Mouse (Mus musculus) 3T3-L1 (cell line): ENCODE data around the gene Ceacam19.

Source experiments
- DNase-seq: peaks from one replicate; pipeline ENCODE4 v3.0.0-alpha.2; 2015; ENCODE audit warnings: low read depth, low spot score

The Ceacam19 gene

GRCm38 (mm10) chr7:19880754-19881153 lies 7.0 kb downstream of the Ceacam19 start:
- no peak for DNase-seq

DNA sequence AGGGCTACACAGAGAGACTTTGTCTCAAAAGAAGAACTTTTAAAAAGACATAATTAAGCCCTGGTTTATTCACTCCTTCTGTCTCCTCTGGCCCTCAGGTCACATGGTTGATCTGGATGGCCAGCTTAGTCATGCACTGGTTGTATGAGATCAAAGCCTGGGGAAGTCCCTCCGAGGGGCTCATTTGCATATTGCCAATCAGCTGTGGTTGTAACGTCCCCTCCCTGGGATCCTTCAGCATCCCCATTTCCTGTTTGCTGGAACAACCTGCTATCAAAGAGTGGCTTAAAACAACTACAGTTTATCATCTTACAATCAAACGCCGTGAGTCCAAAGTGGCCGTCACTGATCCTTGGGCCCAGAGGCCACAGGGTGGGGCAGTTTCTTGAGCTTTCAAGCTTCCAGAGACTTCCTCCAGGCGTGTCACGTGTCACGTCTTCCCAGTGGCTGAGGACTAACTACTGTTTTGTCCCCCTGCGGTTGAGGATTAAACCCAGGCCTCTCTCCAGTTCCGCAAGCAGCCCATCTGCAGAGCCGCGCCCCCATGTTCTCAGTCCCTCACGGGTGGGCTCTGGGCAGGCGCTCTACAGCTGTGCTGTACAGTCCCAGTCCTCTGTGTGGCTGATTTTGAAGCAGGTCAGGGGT lies 10.9 kb downstream of the Ceacam19 start:
- peak; percentile 53 for DNase-seq

- DNase-seq: peak; percentile 70
Observed at GRCm38 (mm10) chr7:19875948-19876682, 11.7 kb downstream of the Ceacam19 start.

GRCm38 (mm10) chr7:19871943-19872601 lies 15.7 kb downstream of the Ceacam19 start:
- DNase-seq: peak; percentile 49

DNA sequence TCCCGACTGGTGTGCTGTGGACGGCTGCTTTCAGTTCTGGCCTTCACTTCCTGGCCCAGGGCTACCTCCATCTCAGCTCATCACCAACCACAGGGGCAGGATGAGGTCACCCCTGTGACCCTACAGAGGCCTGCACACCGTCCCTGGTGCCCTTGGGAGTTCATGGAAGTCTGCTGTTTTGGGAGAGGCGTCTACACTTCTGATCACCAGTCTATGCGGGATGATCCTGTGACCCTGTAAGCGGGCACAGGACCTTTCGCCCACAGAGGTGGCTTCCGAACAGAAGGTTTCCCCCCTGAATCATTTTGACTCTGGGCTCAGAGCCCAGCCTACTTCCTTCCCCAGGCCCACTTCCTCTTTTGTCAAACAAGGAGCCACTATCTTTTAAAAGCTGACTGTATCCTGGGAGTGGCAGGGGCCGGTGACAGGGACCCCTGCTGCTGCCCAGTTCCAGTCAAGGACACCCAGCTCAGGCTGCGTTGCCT lies 16.6 kb downstream of the Ceacam19 start:
- no peak for DNase-seq

GRCm38 (mm10) chr7:19867751-19868399 lies 19.9 kb downstream of the Ceacam19 start:
- DNase-seq: no peak

DNA sequence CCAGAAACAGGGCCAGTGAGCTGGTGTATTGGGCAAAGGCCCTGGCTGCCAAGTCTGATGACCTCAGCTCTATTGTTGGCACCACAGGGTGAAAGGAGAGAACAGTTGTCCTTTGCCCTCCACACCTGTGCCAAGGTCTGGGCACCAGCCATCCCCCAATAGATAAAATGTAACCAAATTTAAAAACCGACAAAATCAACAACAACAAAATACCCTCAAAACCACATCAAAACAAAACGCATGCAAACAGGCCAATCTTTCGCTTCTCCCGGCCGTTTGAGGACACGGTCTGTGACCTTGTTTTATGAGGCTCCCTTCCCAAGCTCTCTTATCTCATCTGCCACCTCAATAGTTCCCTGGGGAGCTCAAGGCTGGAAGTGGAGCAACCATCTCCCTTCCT lies 21.3 kb downstream of the Ceacam19 start:
- DNase-seq: no peak

- DNase-seq: no peak
Observed at GRCm38 (mm10) chr7:19865246-19866036, 22.3 kb downstream of the Ceacam19 start.

DNA sequence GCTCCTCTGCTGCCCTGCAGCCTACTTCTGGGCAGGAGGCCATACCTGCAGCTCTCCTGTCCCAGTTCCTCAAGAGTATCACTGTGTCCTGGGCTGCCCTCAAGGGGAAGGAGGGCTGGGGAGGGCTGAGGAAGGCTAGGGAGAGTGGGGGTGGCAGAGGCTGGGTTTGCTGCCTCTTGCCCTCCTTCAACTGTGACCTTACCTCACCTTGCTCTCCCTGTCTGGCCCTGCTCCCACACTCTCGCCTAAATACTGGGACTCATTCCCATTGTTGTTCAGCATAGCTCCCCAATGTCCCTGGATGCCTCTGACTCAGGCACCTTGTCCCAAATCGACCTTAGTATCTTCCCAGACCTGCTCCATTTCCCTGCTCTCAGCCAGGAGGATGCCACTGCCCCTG lies 23.5 kb downstream of the Ceacam19 start:
- DNase-seq: no peak

DNA sequence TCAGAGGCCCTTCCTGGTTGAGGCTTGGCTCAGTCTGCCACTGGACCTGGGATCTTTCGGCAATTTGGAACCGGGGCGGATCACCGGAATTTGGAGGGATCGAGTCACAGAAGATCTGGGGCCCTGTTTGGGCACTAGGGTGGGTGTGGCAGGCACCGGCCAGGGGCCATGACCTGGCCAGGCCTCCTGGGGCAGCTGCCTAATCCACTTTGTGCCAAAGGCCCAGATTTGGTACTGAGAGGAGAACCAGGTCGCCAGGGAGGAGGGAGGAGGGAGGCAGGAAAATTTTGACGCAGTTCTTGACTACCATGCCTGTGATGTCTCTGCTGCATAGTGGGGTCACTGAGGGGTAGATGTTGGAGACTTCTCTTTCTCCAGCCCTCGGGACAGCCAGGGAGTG lies 26.6 kb downstream of the Ceacam19 start, which contains the start of gene Ceacam16:
Ceacam16 (minus strand) TSS at position 101 of the 400 bp plus-strand sequence.
- no peak for DNase-seq

- DNase-seq: no peak
Observed at GRCm38 (mm10) chr7:19859740-19860139, 28.0 kb downstream of the Ceacam19 start.

DNA sequence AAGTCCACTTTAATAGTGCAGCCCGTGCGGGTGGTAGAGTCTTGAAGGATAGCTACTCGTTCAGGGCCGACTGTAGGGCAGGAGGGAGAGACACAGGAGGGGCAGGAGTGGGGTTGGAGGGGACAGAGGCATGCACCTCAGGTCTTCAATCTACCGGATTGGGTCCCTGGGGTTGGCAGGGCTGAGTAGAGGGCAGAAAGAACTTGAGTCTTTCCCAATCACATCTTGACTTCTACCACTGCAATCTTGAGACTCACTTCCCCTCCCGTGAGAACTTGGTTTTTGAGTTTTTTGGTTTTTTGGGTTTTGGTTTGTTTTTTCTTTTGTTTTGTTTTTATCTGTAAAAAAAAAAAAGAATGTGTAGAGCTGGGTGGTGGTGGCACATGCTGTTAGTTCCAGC lies 31.5 kb downstream of the Ceacam19 start:
- DNase-seq: no peak

DNA sequence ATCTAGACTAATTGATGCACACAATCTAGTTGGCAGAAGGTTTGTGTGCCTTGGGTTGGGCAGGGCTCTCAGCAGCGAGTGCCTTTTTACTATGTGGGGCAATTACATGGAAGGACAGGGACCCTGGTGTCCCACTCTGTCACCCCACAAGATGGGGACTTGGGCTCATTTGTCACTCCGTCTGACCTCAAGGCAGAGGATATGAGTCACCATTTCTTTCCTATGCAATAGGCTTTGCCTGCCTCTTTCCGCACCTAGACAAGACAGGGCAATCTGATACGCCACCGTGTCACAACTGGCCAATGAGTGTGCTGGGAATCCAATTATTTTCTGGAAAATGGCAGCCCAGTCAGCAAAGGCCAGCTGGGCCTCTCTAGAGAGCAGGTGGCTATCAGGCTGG lies 32.1 kb downstream of the Ceacam19 start:
- no peak for DNase-seq

GRCm38 (mm10) chr7:19853526-19853925 lies 34.2 kb downstream of the Ceacam19 start:
- no peak for DNase-seq

GRCm38 (mm10) chr7:19851858-19852570 lies 35.8 kb downstream of the Ceacam19 start, which contains the start of gene Gm19345:
Gm19345 (plus strand) TSS chr7:19852003.
- DNase-seq: no peak

GRCm38 (mm10) chr7:19844521-19845171 lies 43.1 kb downstream of the Ceacam19 start:
- DNase-seq: no peak

- no peak for DNase-seq
Observed at GRCm38 (mm10) chr7:19843561-19843960, 44.2 kb downstream of the Ceacam19 start.

GRCm38 (mm10) chr7:19842885-19843504 lies 44.8 kb downstream of the Ceacam19 start:
- DNase-seq: no peak

- no peak for DNase-seq
Observed at GRCm38 (mm10) chr7:19841686-19842413, 45.9 kb downstream of the Ceacam19 start.
